Comparison of ENCODE assay signal across 9 mouse cellular contexts in genomic region chr6:88831456-88831855, GRCm38 (mm10). TPM values are rescaled to one million over a fixed set of nuclear protein-coding genes. Genes with fewer than 3 reads are reported as not detected.
DNase-seq lines count a peak whose midpoint lies in the region; ATAC-seq lines count a peak whose summit lies in the region.
"Had no signal": no experiment of that assay in that cellular context is flagged by ENCODE, and none has a peak within 500 bp of the region (broad histone marks: within the 10 kb centered on the region; RNA-seq: fewer than 3 reads in every experiment).

No protein-coding gene starts in this region.

- H3K4me2 ChIP-seq in midbrain, embryonic 14.5 days (ENCODE audit: low read length), result no peak overlapping the region
- no peak overlapping the region for H3K4me2 ChIP-seq in stomach, embryonic 16.5 days (ENCODE audit: low read depth, low read length)

- no peaks in the 10 kb centered on the region for H3K4me1 ChIP-seq in midbrain, embryonic 14.5 days (ENCODE audit: control insufficient read depth, insufficient read depth, low read length)
- peaks cover 12% of the 10 kb centered on the region for H3K4me1 ChIP-seq in stomach, embryonic 16.5 days (ENCODE audit: control insufficient read depth, insufficient read depth, low read length)

- peak; percentile 24; the same call in 1 of the 2 replicates for ATAC-seq in midbrain, embryonic 14.5 days (ENCODE audit: low FRiP score, low TSS enrichment)
- ATAC-seq in stomach, embryonic 16.5 days (ENCODE audit: insufficient read depth, low FRiP score), result 0 out of 2 replicates have a peak, but pooled peaks have one; percentile 43

- DNase-seq in left cerebral cortex, adult 18-20 months (ENCODE audit: low spot score in 2 of 2), result peak; percentile 68 to 69
- DNase-seq in left cerebral cortex, adult 8-10 months (ENCODE audit: low spot score in 2 of 2), result no peak
- peak; percentile 85 for DNase-seq in ZHBTc4 (ENCODE audit: low read depth, low spot score)
- DNase-seq in cerebellum, postnatal 4 days (ENCODE audit: low spot score in 2 of 2), result peak; percentile 60 to 73
- DNase-seq in heart, postnatal 4 days, result peak; percentile 76
- peak; percentile 54 to 73 for DNase-seq in left cerebral cortex, postnatal 25 days (ENCODE audit: low spot score in 2 of 2)
- peak; percentile 93 for DNase-seq in midbrain, embryonic 14.5 days

- H3K4me3 ChIP-seq in midbrain, embryonic 14.5 days (replicated peaks; ENCODE audit: low read depth, low read length), result no peak overlapping the region
- H3K4me3 ChIP-seq in stomach, embryonic 16.5 days (replicated peaks; ENCODE audit: low read length), result no peak overlapping the region
- H3K4me3 ChIP-seq: erythroblast, embryonic 14.5 days had no signal

- H3K9ac ChIP-seq in midbrain, embryonic 14.5 days (replicated peaks; ENCODE audit: low read length), result no peak overlapping the region
- no peak overlapping the region for H3K9ac ChIP-seq in stomach, embryonic 16.5 days (ENCODE audit: low read length)

- H3K9me3 ChIP-seq in midbrain, embryonic 14.5 days (ENCODE audit: control insufficient read depth, low read length), result no peaks in the 10 kb centered on the region
- H3K9me3 ChIP-seq in stomach, embryonic 16.5 days (replicated peaks; ENCODE audit: control insufficient read depth, low read length), result no peaks in the 10 kb centered on the region

- WGBS in midbrain, embryonic 14.5 days, result 22% methylated on average over 8 of the region's 8 CpGs
- 22% methylated on average over 8 of the region's 8 CpGs for WGBS in stomach, embryonic 16.5 days

- no peaks in the 10 kb centered on the region for H3K27me3 ChIP-seq in midbrain, embryonic 14.5 days (ENCODE audit: control insufficient read depth, insufficient read depth, low read length)
- no peaks in the 10 kb centered on the region for H3K27me3 ChIP-seq in stomach, embryonic 16.5 days (ENCODE audit: control insufficient read depth, insufficient read depth, low read length)

- H3K27ac ChIP-seq in midbrain, embryonic 14.5 days (replicated peaks; ENCODE audit: low read depth, low read length), result no peak overlapping the region
- no peak overlapping the region for H3K27ac ChIP-seq in stomach, embryonic 16.5 days (ENCODE audit: low read length)

- intact Hi-C loops in left cerebral cortex, postnatal 25 days (cut with DNase I), result loop anchor here (5.0 kb wide), 1 partner anchor 274 kb away; no protein-coding TSS in a partner anchor

- peaks cover 18% of the 10 kb centered on the region for H3K36me3 ChIP-seq in midbrain, embryonic 14.5 days (ENCODE audit: control insufficient read depth, insufficient read depth, low read length)
- peaks cover 3% of the 10 kb centered on the region; the same call in 1 of the 2 replicates for H3K36me3 ChIP-seq in stomach, embryonic 16.5 days (ENCODE audit: control insufficient read depth, insufficient read depth, low read length)

RNA-seq across cellular contexts. Expression of gene Abtb1, which starts 10.3 kb away (rescaled TPM):
- total RNA-seq in left cerebral cortex, adult 18-20 months (2021), result 10 to 100 TPM; 38.8 to 44.3 TPM
- 10 to 100 TPM; 38.1 to 45.4 (median 43.1) TPM for total RNA-seq in left cerebral cortex, adult 8-10 months (2022)
- 10 to 100 TPM; 14.8 to 19.6 TPM for total RNA-seq in heart, postnatal 4 days (2021)
- total RNA-seq in left cerebral cortex, postnatal 25 days (2021), result 10 to 100 TPM; 34.8 to 35.3 TPM
- 30.1 and 41.7 TPM in 2 replicates for polyA plus RNA-seq in midbrain, embryonic 14.5 days (2014; fragmentation: Nextera tagmentation; extraction: Ambion mirVana)
- polyA plus RNA-seq in stomach, embryonic 16.5 days (2015; fragmentation: Nextera tagmentation; extraction: Ambion mirVana), result 31.2 and 36.1 TPM in 2 replicates

RNA-seq across cellular contexts. Expression of gene Podxl2, which starts 43.4 kb away (rescaled TPM):
- 100 to 1,000 TPM; 202 to 219 TPM for total RNA-seq in left cerebral cortex, adult 18-20 months (2021)
- 100 to 1,000 TPM; 190 to 207 (median 195) TPM for total RNA-seq in left cerebral cortex, adult 8-10 months (2022)
- 10 to 100 TPM; 61.1 to 65.1 TPM for total RNA-seq in heart, postnatal 4 days (2021)
- total RNA-seq in left cerebral cortex, postnatal 25 days (2021), result 100 to 1,000 TPM; 173 to 180 TPM
- polyA plus RNA-seq in midbrain, embryonic 14.5 days (2014; fragmentation: Nextera tagmentation; extraction: Ambion mirVana), result 525 and 630 TPM in 2 replicates
- 34.4 and 38.4 TPM in 2 replicates for polyA plus RNA-seq in stomach, embryonic 16.5 days (2015; fragmentation: Nextera tagmentation; extraction: Ambion mirVana)

Comparison
In these comparisons a context has a peak if more than half of its experiments do, and no peak if none do; other contexts are left out.
1. DNase-seq: peak in left cerebral cortex, adult 18-20 months (2 of 2), ZHBTc4 (single experiment), cerebellum, postnatal 4 days (2 of 2), heart, postnatal 4 days (single experiment), left cerebral cortex, postnatal 25 days (2 of 2) and midbrain, embryonic 14.5 days (single experiment); none in left cerebral cortex, adult 8-10 months (0 of 2).